Mouse (Mus musculus) heart, embryonic 10.5 days (tissue): ENCODE data around the gene Mecom. TPM values are rescaled to one million over a fixed set of nuclear protein-coding genes. Genes with fewer than 3 reads are reported as not detected.
"Not testable (repeated sequence)": the region's sequence is repeated elsewhere in the genome, so short reads cannot be mapped to it uniquely, and the experiment has no call there.

ENCODE experiments used
- DNase-seq: peaks from one replicate; pipeline ENCODE4 v3.0.0-alpha.2; 2017; ENCODE audit warnings: low spot score
- H3K27ac ChIP-seq: fragments of 300-500 bp; sonication (generic); 2 replicates; pipeline ENCODE4 v1.5.1; 2016; ENCODE audit warnings: mild to moderate bottlenecking
- H3K27me3 ChIP-seq: fragments of 300-500 bp; sonication (generic); 2 replicates; pipeline ENCODE4 v1.6.1; 2016; ENCODE audit warnings: mild to moderate bottlenecking; ENCODE audit not compliant: poor library complexity, insufficient read depth, severe bottlenecking
- H3K36me3 ChIP-seq: fragments of 300-500 bp; sonication (generic); 2 replicates; pipeline ENCODE4 v1.6.1; 2016; ENCODE audit warnings: mild to moderate bottlenecking, moderate library complexity
- H3K4me1 ChIP-seq: fragments of 300-500 bp; sonication (generic); 2 replicates; pipeline ENCODE4 v1.6.1; 2016; ENCODE audit warnings: mild to moderate bottlenecking
- H3K4me3 ChIP-seq: fragments of 300-500 bp; sonication (generic); 2 replicates; pipeline ENCODE4 v1.5.1; 2016; ENCODE audit warnings: mild to moderate bottlenecking, moderate library complexity
- H3K9me3 ChIP-seq: fragments of 300-500 bp; sonication (generic); 2 replicates; pipeline ENCODE4 v1.6.1; 2016; ENCODE audit warnings: mild to moderate bottlenecking, moderate library complexity
- WGBS: fragments of 180-500 bp; shearing (Covaris S2); methylation state at CpG from one replicate; pipeline ENCODE4 v1.1.7; 2016; 5-methylcytosine and 5-hydroxymethylcytosine counted together
- polyA plus RNA-seq: library from polyadenylated mRNA; unstranded; fragments of >200 nt; fragmentation: Nextera tagmentation; extraction: Ambion mirVana; gene quantifications from 2 replicates; pipeline ENCODE4 v1.2.1, GENCODE M21; 2016

Gene Mecom
- polyA plus RNA-seq, result 28.4 and 40.3 TPM in 2 replicates

GRCm38 (mm10) chr3:30547908-30548307 is at the start of gene Mecom:
Mecom (minus strand) TSS chr3:30548008.
- H3K4me1 ChIP-seq, result peaks cover 19% of the 10 kb centered on the region
- no peaks in the 10 kb centered on the region for H3K27me3 ChIP-seq
- H3K27ac ChIP-seq, result no peak within 1 kb of the TSS; the same call in 1 of the 2 replicates
- 82% methylated on average over 3 of the region's 3 CpGs for WGBS
- H3K4me3 ChIP-seq, result peak within 1 kb of the TSS; percentile 38; the same call in 1 of the 2 replicates
- H3K9me3 ChIP-seq, result no peaks in the 10 kb centered on the region
- DNase-seq, result no peak
- H3K36me3 ChIP-seq, result no peaks in the 10 kb centered on the region

- Histone ChIP-seq H3K4me3 (no peak overlapping the region), H3K4me1 (peaks cover 8% of the 10 kb centered on the region), H3K9me3 (no peaks in the 10 kb centered on the region), H3K36me3 (no peaks in the 10 kb centered on the region), H3K27me3 (peaks cover 19% of the 10 kb centered on the region), H3K27ac (no peak overlapping the region)
- no peak for DNase-seq
- 84% methylated on average over 7 of the region's 7 CpGs for WGBS
Observed at GRCm38 (mm10) chr3:30597271-30597670, 49.5 kb upstream of the Mecom start.

- H3K4me3 ChIP-seq, result peak overlapping the region; percentile 85
- DNase-seq, result peak; percentile 76
- peaks cover 19% of the 10 kb centered on the region for H3K27me3 ChIP-seq
- peaks cover 8% of the 10 kb centered on the region for H3K4me1 ChIP-seq
- H3K36me3 ChIP-seq, result no peaks in the 10 kb centered on the region
- peak overlapping the region; percentile 91 for H3K27ac ChIP-seq
- H3K9me3 ChIP-seq, result no peaks in the 10 kb centered on the region
- WGBS, result under 1% methylated on average over 62 of the region's 62 CpGs
Observed at GRCm38 (mm10) chr3:30595111-30595832, 47.5 kb upstream of the Mecom start.

GRCm38 (mm10) chr3:30593719-30594485 is 46.1 kb upstream of the Mecom start:
- WGBS, result 69% methylated on average over 4 of the region's 4 CpGs
- H3K27me3 ChIP-seq, result peaks cover 19% of the 10 kb centered on the region
- no peaks in the 10 kb centered on the region for H3K9me3 ChIP-seq
- peaks cover 3% of the 10 kb centered on the region; the same call in 1 of the 2 replicates for H3K4me1 ChIP-seq
- H3K27ac ChIP-seq, result no peak overlapping the region
- no peaks in the 10 kb centered on the region for H3K36me3 ChIP-seq
- H3K4me3 ChIP-seq, result no peak overlapping the region
- no peak for DNase-seq

GRCm38 (mm10) chr3:30592418-30592853 is 44.6 kb upstream of the Mecom start:
- Histone ChIP-seq H3K27me3 (peaks cover 8% of the 10 kb centered on the region; the same call in 1 of the 2 replicates), H3K9me3 (no peaks in the 10 kb centered on the region), H3K36me3 (no peaks in the 10 kb centered on the region), H3K4me1 (peaks cover 3% of the 10 kb centered on the region; the same call in 1 of the 2 replicates), H3K4me3 (no peak overlapping the region), H3K27ac (no peak overlapping the region)
- DNase-seq, result no peak
- WGBS, result 1% methylated on average over 2 of the region's 2 CpGs

- Histone ChIP-seq H3K4me1 (no peaks in the 10 kb centered on the region), H3K36me3 (no peaks in the 10 kb centered on the region), H3K9me3 (no peaks in the 10 kb centered on the region), H3K27ac (no peak overlapping the region), H3K27me3 (no peaks in the 10 kb centered on the region), H3K4me3 (no peak overlapping the region)
- WGBS, result 65% methylated on average over 6 of the region's 6 CpGs
- no peak for DNase-seq
Observed at GRCm38 (mm10) chr3:30588865-30589264, 41.1 kb upstream of the Mecom start.

- 18% methylated on average over 2 of the region's 2 CpGs for WGBS
- Histone ChIP-seq H3K4me1 (no peaks in the 10 kb centered on the region), H3K27ac (no peak overlapping the region), H3K27me3 (no peaks in the 10 kb centered on the region), H3K4me3 (no peak overlapping the region), H3K36me3 (no peaks in the 10 kb centered on the region), H3K9me3 (no peaks in the 10 kb centered on the region)
- no peak for DNase-seq
Observed at GRCm38 (mm10) chr3:30573549-30573948, 25.7 kb upstream of the Mecom start.

GRCm38 (mm10) chr3:30566333-30566732 is 18.5 kb upstream of the Mecom start:
- H3K4me3 ChIP-seq, H3K36me3 ChIP-seq, H3K27ac ChIP-seq, DNase-seq, H3K4me1 ChIP-seq, H3K27me3 ChIP-seq, H3K9me3 ChIP-seq: not testable (repeated sequence)
- WGBS, result 25% methylated on average over 1 of the region's 2 CpGs

GRCm38 (mm10) chr3:30560677-30561314 is 13.0 kb upstream of the Mecom start:
- Histone ChIP-seq H3K9me3 (no peaks in the 10 kb centered on the region), H3K36me3 (no peaks in the 10 kb centered on the region), H3K27me3 (no peaks in the 10 kb centered on the region), H3K27ac (no peak overlapping the region), H3K4me1 (no peaks in the 10 kb centered on the region), H3K4me3 (no peak overlapping the region)
- WGBS, result 55% methylated on average over 6 of the region's 6 CpGs
- no peak for DNase-seq

GRCm38 (mm10) chr3:30553741-30554140 is 5.9 kb upstream of the Mecom start:
- no peak for DNase-seq
- 64% methylated on average over 6 of the region's 6 CpGs for WGBS

GRCm38 (mm10) chr3:30550218-30550617 is 2.4 kb upstream of the Mecom start:
- H3K4me1 ChIP-seq, result peaks cover 19% of the 10 kb centered on the region
- no peaks in the 10 kb centered on the region for H3K27me3 ChIP-seq
- no peak overlapping the region for H3K4me3 ChIP-seq
- H3K27ac ChIP-seq, result no peak overlapping the region
- H3K9me3 ChIP-seq, result no peaks in the 10 kb centered on the region
- no peak for DNase-seq
- H3K36me3 ChIP-seq, result no peaks in the 10 kb centered on the region
- 56% methylated on average over 2 of the region's 2 CpGs for WGBS

More at GRCm38 (mm10) chr3:30553741-30554140, 5.9 kb upstream of the Mecom start:
- H3K27me3 ChIP-seq, result no peaks in the 10 kb centered on the region
- H3K9me3 ChIP-seq, result no peaks in the 10 kb centered on the region
- H3K27ac ChIP-seq, result no peak overlapping the region
- H3K4me1 ChIP-seq, result 0 out of 2 replicates have a peak, but pooled peaks cover 2% of the 10 kb centered on the region
- no peaks in the 10 kb centered on the region for H3K36me3 ChIP-seq
- no peak overlapping the region for H3K4me3 ChIP-seq

- DNase-seq, result no peak
- Histone ChIP-seq H3K4me1 (peaks cover 19% of the 10 kb centered on the region), H3K27me3 (no peaks in the 10 kb centered on the region), H3K36me3 (no peaks in the 10 kb centered on the region), H3K9me3 (no peaks in the 10 kb centered on the region), H3K27ac (no peak overlapping the region), H3K4me3 (no peak overlapping the region)
- 80% methylated on average over 7 of the region's 7 CpGs for WGBS
Observed at GRCm38 (mm10) chr3:30548928-30549327, 1.1 kb upstream of the Mecom start.
